Mouse (Mus musculus) layer of hippocampus, postnatal 25 days (tissue): ENCODE results near the gene Skida1. TPM values are rescaled to one million over a fixed set of nuclear protein-coding genes. Genes with fewer than 3 reads are reported as not detected.

ENCODE experiments used
- DNase-seq, 2 experiments: peaks; one replicate each; pipeline ENCODE4 v3.0.0; 2022; ENCODE audit warnings: mixed read lengths in 2 of 2, low spot score in 1 of 2; ENCODE audit errors: extremely low spot score in 1 of 2
- total RNA-seq, 2 experiments: library from RNA; stranded (reverse); gene quantifications; 2 replicates each; pipeline ENCODE4 v1.2.3; 2021

Skida1 gene
- total RNA-seq, 2 experiments from 2014 or later = 14.6 to 17.0 TPM

DNA sequence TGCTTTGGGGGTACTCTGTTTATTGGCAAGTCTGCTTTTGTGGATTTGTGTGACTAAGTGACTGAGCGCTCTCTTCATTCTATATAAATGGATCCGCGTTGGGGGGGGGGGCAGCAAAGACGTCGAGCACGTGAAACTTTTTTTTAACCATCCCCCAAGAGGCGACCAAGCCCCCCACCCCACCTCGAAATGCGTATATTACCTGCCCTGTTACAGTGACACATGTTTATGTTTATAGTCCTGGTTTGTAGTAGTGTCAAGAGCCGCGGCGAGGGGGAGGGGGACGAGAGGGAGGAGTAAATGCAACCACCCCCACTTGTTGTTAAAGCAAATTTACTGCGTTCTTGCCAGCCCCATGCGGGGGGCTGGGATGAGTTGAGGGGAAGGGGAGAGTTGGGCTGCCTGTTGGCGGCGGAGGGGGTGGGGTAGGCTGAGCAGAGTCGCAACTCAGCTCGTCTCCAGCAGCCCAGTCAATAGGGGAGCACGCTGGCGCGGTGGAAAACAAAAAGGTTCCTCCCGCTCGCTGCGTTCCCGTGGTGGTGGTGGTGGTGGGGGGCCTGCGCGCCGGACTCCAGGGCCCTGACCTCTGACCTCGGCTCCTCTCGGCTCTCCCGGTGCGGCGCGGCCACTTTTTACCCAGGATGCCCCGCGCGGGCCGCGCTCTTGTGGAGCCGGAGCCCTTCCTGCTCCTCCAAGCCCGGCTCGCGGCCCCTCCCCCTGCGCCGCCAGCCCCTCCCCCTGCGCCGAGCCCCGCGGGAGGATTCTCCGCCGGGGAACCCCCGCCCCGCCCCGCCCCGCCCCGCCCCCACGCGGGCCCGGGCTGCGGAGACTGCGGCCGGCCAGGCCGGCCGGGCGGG lies 7.3 kb upstream of the Skida1 start:
- DNase-seq = peak; percentile 80 to 88

- DNase-seq = no peak
Observed at GRCm38 (mm10) chr2:18055016-18055928, 6.4 kb upstream of the Skida1 start, which contains the start of gene Mllt10. Gene Mllt10 (plus strand): TSS chr2:18055237.

GRCm38 (mm10) chr2:18053951-18054530 lies 5.2 kb upstream of the Skida1 start:
- DNase-seq = no peak

DNA sequence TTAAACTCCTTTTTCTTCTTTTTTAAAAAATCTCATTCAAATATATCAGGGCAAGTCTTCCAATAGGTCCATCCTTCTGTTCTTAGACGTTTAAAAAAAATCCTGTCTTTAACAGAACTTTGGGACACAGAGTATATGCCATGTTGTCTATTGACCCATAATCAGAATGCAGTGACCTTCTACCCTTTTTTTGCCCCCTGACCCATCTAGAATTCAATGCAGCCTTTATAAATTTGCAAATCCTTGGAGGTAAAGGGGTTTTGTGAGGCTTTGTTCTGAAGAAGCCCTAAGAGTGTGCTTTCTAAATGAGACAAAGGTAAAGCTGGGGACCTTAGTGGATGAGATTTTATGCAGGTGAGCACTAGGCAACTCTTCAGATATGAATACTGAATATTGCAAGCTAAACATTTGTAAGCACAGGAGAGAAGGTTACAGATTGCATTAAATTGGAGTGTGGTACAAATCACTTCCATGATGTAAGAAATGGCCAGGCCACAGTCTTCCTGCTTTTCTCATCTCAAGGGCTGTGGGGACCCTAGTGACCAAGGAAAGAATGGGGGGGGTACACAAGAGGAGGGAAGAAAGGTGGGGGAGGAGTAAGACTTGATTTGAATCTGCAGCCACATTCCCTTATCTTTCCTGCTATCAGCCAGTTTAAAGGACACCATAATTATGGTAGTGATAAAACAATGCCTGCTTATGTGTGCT lies 4.5 kb upstream of the Skida1 start:
- no peak for DNase-seq

GRCm38 (mm10) chr2:18052581-18052980 lies 3.7 kb upstream of the Skida1 start:
- no peak for DNase-seq

DNA sequence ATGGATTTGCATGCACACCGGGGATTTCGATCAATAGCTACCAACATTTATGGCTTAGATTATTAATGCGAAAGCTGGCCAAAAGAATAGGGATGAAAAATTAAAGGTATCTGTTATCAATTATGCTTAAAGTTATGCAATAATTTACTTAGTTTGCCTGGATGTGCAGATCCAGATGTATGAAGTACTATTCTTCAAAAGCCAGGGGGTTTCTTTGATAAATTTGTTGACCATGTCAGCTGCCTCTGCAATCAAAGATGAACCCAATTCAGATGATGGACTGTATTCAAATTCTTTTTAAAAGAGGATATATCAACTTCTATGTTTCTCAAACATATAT lies 3.0 kb upstream of the Skida1 start:
- no peak for DNase-seq

DNA sequence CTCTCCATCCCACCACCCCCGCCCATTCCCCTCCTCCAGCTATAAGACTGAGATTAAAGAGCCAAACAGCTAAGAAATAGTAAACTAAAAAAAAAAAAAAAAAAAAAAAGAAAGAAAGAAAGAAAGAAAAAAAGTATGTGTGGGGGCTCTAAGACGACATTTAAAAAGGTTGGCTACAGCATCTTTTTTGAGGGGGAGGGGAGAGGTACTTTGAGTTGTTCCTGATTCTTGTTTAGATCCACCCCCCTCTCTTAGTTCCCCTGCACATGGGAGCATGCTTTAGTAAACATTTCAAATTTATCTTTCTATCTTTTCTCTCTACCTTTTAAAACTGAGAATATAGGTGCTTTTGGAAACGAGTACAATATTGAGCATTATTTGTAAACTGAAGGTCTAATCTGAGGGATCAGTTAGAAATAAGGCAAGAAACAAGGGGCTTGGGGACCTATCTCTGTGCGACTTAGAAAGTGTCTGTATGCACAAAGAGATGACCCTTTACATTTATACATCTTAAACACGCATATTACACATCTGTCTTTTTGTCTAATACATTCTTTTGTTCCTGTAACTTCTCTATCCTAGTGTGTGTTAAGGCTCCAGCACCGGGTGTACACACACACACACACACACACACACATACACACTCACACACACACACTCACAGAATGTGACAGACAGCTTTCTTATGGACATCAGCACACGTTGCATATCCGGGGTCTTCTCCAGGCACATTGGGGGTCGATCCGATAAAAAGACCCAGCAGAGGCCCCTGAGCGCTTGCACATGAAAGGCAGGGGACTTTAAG lies 2.4 kb upstream of the Skida1 start:
- no peak for DNase-seq

DNA sequence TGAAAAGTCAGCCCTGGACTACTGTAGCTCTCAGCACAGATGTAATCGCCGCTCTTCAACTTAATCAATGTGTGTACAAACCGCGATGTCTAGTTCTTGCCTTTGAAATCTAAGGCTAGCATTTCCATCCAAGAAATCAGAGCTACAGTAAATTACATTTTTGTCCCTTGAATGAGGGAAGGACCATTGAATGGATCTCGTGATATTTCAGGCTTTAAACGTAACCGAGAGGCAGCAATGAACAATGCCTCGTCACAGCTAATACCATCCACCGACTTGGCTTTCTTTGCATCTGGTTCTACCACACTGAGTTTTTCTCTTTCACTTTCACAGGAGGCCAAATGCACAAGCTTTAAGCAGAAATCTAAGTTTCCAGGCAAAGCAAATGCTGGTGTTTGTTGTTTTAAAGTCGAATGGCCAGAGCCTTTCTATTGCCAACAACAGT lies 1.7 kb upstream of the Skida1 start:
- no peak for DNase-seq

DNA sequence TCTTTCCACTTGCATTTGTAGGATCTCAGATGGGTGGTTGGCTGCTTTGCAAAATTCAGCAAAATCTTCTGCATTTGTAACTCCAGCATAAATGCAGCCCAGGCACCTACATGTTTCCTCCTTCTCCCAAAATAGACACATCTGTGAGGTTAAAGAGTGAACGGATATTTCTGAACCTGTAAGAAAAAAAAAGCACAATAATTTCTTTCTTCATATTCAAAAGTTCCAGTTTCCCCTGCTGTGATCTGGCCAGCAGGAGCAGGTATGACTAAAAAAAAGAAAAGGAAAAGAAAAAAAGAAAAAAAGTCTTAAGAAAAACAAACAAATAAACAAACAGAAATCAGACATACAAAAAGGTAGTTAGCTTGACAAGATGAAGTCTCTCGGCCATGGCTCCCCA lies 1.2 kb upstream of the Skida1 start:
- DNase-seq = no peak

DNA sequence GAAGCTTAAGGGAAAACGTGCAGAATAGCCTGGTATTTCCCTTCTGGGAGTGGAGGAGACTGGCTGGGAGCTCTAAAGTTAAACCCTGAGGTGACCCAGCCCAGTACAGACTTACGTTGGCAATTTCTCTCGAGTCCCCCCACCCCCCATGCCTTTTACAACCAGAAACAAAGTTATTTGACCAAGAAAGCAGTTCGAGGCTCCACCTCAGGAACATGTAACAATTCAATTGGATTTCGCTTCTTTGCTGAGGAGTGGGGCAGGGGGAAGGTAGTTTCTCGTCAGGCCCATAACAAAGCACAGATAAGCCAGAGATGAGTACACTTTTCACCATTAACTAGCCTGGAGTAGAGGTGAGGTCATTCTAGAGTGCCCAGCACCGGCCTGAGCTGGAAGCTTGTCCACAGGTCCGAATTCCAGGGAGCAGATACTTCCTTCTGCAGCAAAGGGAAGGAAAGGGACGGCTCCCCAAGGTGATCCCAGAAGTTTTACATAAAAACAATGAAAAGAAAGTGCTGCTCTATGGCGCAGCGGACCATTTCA lies 499 bp upstream of the Skida1 start:
- no peak for DNase-seq

- peak in 1 of 2 experiments; percentile 76 for DNase-seq
Observed at GRCm38 (mm10) chr2:18047646-18048452, 1.0 kb downstream of the Skida1 start.

GRCm38 (mm10) chr2:18046758-18047645 lies 1.8 kb downstream of the Skida1 start:
- DNase-seq = peak in 1 of 2 experiments; percentile 73

DNA sequence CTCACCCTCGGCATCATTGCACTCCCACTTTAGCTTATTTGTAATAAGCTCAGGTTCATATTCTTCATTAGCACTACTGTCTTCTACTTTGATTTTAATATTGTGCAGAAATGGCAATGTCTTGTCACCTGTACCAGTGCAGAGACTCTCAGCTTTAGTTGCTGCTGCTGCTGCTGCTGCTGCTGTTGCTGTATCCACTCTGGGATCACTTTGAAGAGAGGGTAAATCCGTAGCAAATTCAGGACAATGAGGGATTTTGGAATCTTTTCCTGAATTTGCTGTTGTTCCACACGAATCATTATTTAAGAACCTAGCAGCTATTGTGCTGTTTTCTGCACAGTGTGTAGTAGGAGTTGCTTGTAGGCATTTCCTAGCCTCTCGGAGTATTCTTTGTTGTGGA lies 2.7 kb downstream of the Skida1 start:
- DNase-seq = no peak

DNA sequence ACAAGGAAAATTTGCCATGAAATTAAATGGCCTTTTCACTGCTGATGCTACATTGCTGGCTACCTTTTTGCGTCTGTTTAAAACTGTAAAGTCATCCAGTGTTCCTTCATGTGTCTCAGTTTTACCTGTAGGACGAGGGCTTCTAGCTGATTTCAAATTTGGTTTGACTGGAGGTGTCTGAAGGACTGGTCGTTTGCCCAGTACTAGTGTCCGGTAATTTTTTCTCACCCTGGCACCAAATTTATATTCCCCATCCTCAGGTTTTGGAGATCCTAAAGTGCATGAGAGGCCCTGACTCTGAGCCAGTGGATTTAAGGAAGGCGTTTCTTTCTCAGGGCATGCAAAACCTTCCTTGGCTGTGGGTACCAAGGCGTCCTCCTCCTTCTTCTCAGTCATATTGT lies 3.1 kb downstream of the Skida1 start:
- DNase-seq = no peak

GRCm38 (mm10) chr2:18045143-18045780 lies 3.6 kb downstream of the Skida1 start:
- DNase-seq = no peak

DNA sequence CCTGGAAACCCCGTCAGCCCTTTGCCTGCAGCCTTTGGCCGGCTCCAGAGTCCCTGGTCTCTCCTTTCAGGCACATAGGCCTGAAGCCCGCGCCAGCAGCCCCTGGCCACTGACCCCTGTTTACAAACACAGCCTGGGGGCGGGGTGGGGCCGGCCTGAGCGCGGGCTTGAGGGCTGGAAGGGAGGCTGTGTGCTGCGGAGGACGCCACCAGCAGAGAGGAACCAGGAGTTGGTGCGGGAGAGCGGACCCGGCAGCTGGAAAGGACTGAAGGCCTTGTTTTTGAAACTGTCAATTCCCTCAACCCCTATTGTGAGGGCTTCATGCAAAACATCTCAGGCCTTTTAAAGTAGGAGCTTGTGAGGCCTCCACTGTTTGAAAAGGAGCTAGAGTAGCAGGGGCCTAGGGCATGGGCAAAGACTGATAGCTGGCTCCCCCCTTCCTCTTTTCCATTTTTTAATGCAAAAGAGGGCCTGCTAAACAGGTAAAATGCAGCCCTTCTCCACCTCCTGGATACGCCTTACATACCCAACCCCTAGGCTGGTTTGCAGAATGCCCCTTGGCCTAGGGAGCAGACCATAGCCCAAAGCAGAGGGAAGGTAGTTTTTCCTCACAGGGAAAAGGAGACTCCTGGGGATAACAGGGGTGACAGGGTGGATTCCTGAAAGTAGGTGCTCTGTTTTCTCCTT lies 7.5 kb downstream of the Skida1 start:
- DNase-seq = no peak
